Mouse (Mus musculus): ENCODE results near the gene Plekha5. TPM values are rescaled to one million over a fixed set of nuclear protein-coding genes. Genes with fewer than 3 reads are reported as not detected.

Gene Plekha5
- total RNA-seq, 2 experiments from 2014 or later = 21.5 to 28.3 TPM

- peak in 1 of 2 experiments; percentile 17 for DNase-seq
Observed at GRCm38 (mm10) chr6:140455851-140456250, 32.0 kb downstream of the Plekha5 start.

- DNase-seq = no peak
Observed at GRCm38 (mm10) chr6:140456393-140457163, 32.7 kb downstream of the Plekha5 start.

GRCm38 (mm10) chr6:140460398-140460797, 36.5 kb downstream of the Plekha5 start:
- DNase-seq = no peak

GRCm38 (mm10) chr6:140464818-140465217, 41.0 kb downstream of the Plekha5 start:
- DNase-seq = no peak

- DNase-seq = no peak
Observed at GRCm38 (mm10) chr6:140465946-140466646, 42.2 kb downstream of the Plekha5 start.

- DNase-seq = no peak
Observed at GRCm38 (mm10) chr6:140466841-140467240, 43.0 kb downstream of the Plekha5 start.

GRCm38 (mm10) chr6:140467851-140468250, 44.0 kb downstream of the Plekha5 start:
- DNase-seq = no peak

- DNase-seq = no peak
Observed at GRCm38 (mm10) chr6:140469791-140470190, 45.9 kb downstream of the Plekha5 start.

GRCm38 (mm10) chr6:140471751-140472150, 47.9 kb downstream of the Plekha5 start:
- no peak for DNase-seq

GRCm38 (mm10) chr6:140472345-140472744, 48.5 kb downstream of the Plekha5 start:
- peak; percentile 57 to 85 for DNase-seq

GRCm38 (mm10) chr6:140475393-140476087, 51.7 kb downstream of the Plekha5 start:
- no peak for DNase-seq

- no peak for DNase-seq
Observed at GRCm38 (mm10) chr6:140476981-140477380, 53.1 kb downstream of the Plekha5 start.

GRCm38 (mm10) chr6:140478031-140478430, 54.2 kb downstream of the Plekha5 start:
- DNase-seq = no peak

GRCm38 (mm10) chr6:140478943-140479342, 55.1 kb downstream of the Plekha5 start:
- no peak for DNase-seq

- DNase-seq = no peak
Observed at GRCm38 (mm10) chr6:140480425-140481081, 56.7 kb downstream of the Plekha5 start.

GRCm38 (mm10) chr6:140481701-140482460, 58.0 kb downstream of the Plekha5 start:
- peak; percentile 89 to 92 for DNase-seq

GRCm38 (mm10) chr6:140484170-140484569, 60.3 kb downstream of the Plekha5 start:
- peak; percentile 69 to 80 for DNase-seq

- DNase-seq = no peak
Observed at GRCm38 (mm10) chr6:140485636-140486035, 61.8 kb downstream of the Plekha5 start.

- DNase-seq = no peak
Observed at GRCm38 (mm10) chr6:140486685-140487084, 62.8 kb downstream of the Plekha5 start.

GRCm38 (mm10) chr6:140487489-140487888, 63.6 kb downstream of the Plekha5 start:
- DNase-seq = no peak

- DNase-seq = no peak
Observed at GRCm38 (mm10) chr6:140488673-140489072, 64.8 kb downstream of the Plekha5 start.

GRCm38 (mm10) chr6:140489570-140489969, 65.7 kb downstream of the Plekha5 start:
- DNase-seq = no peak
